Mouse (Mus musculus): ENCODE results near the gene Acsl5.

The Acsl5 gene

GRCm38 (mm10) chr19:55239766-55240426 lies 11.8 kb upstream of the Acsl5 start:
- DNase-seq (ENCODE audit: low spot score): no peak

DNA sequence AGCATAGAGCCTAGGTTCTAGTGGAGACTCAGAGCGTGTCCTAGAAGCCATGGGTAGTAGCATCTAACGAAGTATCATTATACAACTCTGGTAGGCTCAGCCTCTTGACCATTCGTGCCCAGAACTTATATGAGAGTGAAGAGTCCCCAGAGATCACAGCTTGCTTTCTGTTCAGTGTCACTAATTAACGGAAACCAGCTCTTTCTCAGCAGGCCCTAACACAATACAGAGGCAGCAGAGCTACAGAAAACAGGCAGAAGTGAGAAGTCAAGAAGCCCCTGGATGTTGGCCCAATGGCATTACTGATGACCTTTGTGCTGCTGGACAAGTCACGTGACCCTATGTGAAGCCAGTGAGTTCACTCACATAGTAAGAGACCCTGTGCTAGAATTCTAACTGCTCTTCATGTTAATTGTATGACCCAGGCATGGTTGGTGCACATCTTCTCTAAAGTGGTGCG lies 10.5 kb upstream of the Acsl5 start, which contains the start of gene Gucy2g:
Gucy2g (minus strand) TSS at position 51 of the 460 bp plus-strand sequence.
- no peak for DNase-seq (ENCODE audit: low spot score)

DNA sequence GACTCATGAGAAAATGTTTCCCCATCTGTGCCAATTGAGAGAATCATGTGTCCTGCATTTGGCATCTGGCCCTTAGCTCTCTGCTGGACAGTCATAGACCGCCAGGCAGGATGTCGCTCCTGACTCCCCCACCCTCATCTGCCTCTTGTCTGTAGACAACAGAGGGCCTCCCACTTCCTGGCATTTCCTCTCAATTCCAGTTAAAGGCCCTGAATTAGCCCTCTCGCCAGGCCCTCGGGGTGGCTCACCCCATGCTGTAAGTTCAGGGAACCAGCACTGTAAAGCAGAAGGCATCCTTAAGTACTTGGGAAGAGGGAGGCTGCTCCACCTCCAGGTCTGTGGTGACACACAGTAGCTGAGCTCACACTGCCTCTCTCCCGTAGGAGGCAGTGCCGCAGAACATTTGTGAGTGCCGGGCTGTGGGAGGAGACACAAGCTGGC lies 6.9 kb upstream of the Acsl5 start:
- peak; percentile 44 for DNase-seq (ENCODE audit: low spot score)

- DNase-seq (ENCODE audit: low spot score): no peak
Measured at GRCm38 (mm10) chr19:55247563-55247962, 4.2 kb upstream of the Acsl5 start.

- no peak for DNase-seq (ENCODE audit: low spot score)
Measured at GRCm38 (mm10) chr19:55247991-55248520, 3.7 kb upstream of the Acsl5 start.

- no peak for DNase-seq (ENCODE audit: low spot score)
Measured at GRCm38 (mm10) chr19:55250451-55250850, 1.3 kb upstream of the Acsl5 start.

DNA sequence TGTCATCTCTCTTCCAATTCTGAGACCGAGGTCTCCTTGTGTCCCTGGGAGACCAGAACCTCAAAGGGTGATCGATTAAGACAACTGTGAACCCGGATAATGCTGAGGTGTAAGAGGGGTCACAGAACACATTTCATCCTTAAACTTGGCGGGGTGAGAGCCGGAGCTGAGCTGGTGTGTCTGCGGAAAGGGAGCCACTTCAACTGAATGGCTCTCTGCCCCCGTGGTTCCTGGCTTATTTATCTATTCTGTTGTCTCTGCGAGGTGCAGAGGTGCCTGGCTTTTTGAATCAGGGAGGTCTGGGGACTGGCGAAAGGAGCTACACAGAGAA lies 1.5 kb downstream of the Acsl5 start:
- no peak for DNase-seq (ENCODE audit: low spot score)

DNA sequence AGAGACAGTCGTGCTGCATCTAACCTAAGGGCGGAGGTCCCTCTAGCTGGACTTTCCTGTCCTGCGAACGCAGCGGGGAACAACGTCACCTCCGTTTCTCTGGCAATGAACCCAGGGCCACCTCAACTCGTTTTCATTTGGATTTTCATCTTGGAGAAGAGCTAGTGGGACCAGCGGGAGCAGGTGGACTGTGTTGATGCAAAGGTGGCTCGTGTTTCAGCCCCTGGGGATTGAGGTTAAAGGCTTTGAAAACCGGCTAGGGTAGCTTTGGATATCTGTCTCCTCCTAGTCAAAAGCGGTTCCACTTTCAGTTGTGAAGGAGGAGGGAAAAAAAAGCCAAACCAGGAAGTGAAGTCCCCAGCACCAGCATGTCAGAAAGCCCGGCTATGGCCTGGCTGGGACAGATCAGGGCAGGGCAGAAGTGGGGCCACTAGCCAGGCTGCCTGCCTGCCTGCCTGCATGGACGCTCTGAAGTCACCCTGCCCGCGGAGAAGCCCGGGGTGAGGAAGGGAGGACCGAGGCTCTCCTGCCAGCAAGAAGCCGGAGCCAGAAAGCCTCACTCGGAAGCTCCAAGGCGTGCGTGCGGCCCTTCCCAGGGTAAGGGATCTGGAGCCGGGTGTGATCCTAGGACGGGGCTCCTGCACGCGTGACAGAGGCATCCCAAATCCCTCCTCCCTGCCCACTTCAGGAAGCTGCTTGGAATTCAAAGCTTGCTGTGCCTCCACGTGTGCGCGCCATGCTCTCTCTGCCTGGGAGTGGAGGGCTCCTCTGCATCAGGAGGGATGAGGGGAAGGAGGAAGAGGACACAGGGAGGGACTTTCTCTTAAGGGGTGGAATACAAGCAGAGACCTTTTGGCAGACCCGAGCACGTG lies 2.1 kb downstream of the Acsl5 start:
- peak; percentile 20 for DNase-seq (ENCODE audit: low spot score)

- DNase-seq (ENCODE audit: low spot score): no peak
Measured at GRCm38 (mm10) chr19:55254513-55255016, 2.8 kb downstream of the Acsl5 start.

DNA sequence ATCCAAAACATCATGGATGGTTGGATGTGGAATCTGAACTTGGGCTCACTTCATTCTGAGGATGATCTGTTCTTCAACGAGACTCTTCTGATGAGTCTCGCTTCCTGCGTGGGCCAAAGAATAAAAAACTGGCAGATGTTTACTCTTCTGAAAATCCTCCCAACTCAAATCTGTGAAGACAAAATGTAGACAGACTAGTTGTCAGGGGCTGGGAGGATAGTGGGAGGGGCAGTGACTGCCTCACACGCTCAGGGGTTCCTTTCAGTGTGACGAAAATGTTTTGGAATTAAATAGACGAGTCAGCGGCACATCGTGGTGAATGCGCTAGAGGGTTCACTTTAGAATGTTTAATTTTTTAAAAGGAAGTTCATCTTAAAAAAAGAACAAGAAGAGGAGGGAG lies 4.4 kb downstream of the Acsl5 start:
- no peak for DNase-seq (ENCODE audit: low spot score)

GRCm38 (mm10) chr19:55257656-55258375 lies 6.1 kb downstream of the Acsl5 start:
- no peak for DNase-seq (ENCODE audit: low spot score)

GRCm38 (mm10) chr19:55258514-55258913 lies 6.8 kb downstream of the Acsl5 start:
- no peak for DNase-seq (ENCODE audit: low spot score)

GRCm38 (mm10) chr19:55260389-55261184 lies 8.8 kb downstream of the Acsl5 start:
- no peak for DNase-seq (ENCODE audit: low spot score)

- no peak for DNase-seq (ENCODE audit: low spot score)
Measured at GRCm38 (mm10) chr19:55265269-55265668, 13.5 kb downstream of the Acsl5 start.

DNA sequence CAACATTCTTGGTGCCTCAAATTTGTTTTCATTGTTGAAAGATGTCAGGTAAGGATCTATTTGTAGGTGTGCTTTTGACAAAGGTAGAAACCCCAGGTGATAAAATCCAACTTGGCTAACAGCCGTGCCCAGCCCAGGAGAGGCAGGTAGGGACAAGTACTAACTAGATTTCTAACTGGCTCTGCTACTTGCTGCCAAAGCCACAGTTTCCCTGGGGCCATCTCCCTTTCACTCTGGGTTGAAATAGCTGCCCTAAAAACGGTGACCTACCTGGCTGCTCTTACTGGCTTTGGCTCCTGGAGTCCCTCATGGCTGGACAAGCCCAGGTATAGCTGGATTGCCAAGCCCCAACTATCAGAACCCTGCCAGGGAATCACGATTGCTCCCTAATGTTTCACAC lies 15.0 kb downstream of the Acsl5 start:
- DNase-seq (ENCODE audit: low spot score): no peak

GRCm38 (mm10) chr19:55268150-55268549 lies 16.4 kb downstream of the Acsl5 start:
- no peak for DNase-seq (ENCODE audit: low spot score)

GRCm38 (mm10) chr19:55269051-55269450 lies 17.3 kb downstream of the Acsl5 start:
- no peak for DNase-seq (ENCODE audit: low spot score)

DNA sequence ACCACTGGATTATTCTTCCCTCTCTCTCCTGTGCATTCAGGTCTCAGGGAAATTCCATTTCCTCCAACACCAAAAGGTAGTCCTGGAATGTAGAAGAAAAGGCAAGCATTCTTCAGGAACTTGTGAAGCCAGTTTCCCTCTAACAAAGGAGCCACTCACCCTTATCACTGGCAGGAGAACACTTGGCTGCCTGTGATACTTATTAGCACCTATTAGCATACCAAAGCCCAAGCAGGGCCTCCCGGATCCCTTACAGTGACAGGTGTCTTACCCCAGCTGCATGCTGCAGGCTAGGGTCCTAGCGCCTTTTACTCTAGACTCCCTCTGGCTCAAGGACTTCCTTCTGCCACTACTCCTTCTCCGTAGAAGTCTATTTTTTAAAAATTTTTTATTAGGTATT lies 19.7 kb downstream of the Acsl5 start:
- no peak for DNase-seq (ENCODE audit: low spot score)

GRCm38 (mm10) chr19:55273340-55273739 lies 21.6 kb downstream of the Acsl5 start:
- DNase-seq (ENCODE audit: low spot score): no peak

- DNase-seq (ENCODE audit: low spot score): no peak
Measured at GRCm38 (mm10) chr19:55276100-55276499, 24.4 kb downstream of the Acsl5 start.

DNA sequence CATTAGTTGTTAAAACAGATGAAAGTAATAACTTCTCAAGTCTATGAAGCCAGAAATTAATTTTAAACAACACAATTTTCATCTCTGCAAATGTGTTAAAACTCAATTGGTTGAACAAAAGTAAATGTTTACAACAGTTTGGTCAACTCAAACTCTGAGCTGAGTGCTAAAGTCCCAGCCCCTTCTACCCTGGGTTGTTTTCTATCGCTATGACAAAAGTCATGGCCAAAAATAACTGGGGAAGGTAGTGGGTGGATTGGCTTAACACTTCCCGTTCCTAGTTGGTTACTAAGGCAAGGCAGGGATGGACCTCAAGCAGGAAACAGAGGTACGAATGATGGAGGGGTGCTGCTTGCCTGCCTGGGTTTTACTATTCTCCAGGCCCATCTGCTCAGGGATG lies 25.0 kb downstream of the Acsl5 start:
- DNase-seq (ENCODE audit: low spot score): no peak
